Mouse (Mus musculus) hindbrain, embryonic 14.5 days (tissue): Measurements from ENCODE around the gene Ushbp1. TPM values are rescaled to one million over a fixed set of nuclear protein-coding genes. Genes with fewer than 3 reads are reported as not detected.

Experiments used
- polyA plus RNA-seq: library from polyadenylated mRNA; unstranded; fragments of >200 nt; fragmentation: Nextera tagmentation; extraction: Ambion mirVana; gene quantifications from 2 replicates; pipeline ENCODE4 v1.2.1, GENCODE M21; 2014

Ushbp1 gene
- polyA plus RNA-seq, 1 experiment from 2014 or later = 6.0 TPM

Other genes starting within 250 kb of the Ushbp1 start
- 15.7 and 16.9 TPM in 2 replicates for gene Myo9b, start 123.1 kb downstream of the Ushbp1 start, polyA plus RNA-seq
- 55.6 and 58.8 TPM in 2 replicates for gene Haus8, start 122.9 kb downstream of the Ushbp1 start, polyA plus RNA-seq
- gene Use1, start 29.0 kb downstream of the Ushbp1 start, polyA plus RNA-seq = 112 and 126 TPM in 2 replicates
- gene Ocel1, start 24.5 kb downstream of the Ushbp1 start, polyA plus RNA-seq = 4.8 and 5.0 TPM in 2 replicates
- gene Nr2f6, start 13.8 kb downstream of the Ushbp1 start, polyA plus RNA-seq = 35.9 and 37.5 TPM in 2 replicates
- gene Babam1, start 1.1 kb upstream of the Ushbp1 start, polyA plus RNA-seq = 88.2 and 89.7 TPM in 2 replicates
- 3.8 and 4.7 TPM in 2 replicates for gene Ankle1, start 10.2 kb upstream of the Ushbp1 start, polyA plus RNA-seq
- gene Abhd8, start 67.9 kb upstream of the Ushbp1 start, polyA plus RNA-seq = 125 and 126 TPM in 2 replicates
- 158 and 195 TPM in 2 replicates for gene Mrpl34, start 69.2 kb upstream of the Ushbp1 start, polyA plus RNA-seq
- 218 and 236 TPM in 2 replicates for gene Dda1, start 73.4 kb upstream of the Ushbp1 start, polyA plus RNA-seq
- gene Ano8, start 90.2 kb upstream of the Ushbp1 start, polyA plus RNA-seq = 8.5 and 10.6 TPM in 2 replicates
- 4.7 and 7.3 TPM in 2 replicates for gene Gtpbp3, start 92.3 kb upstream of the Ushbp1 start, polyA plus RNA-seq
- 9.2 and 10.5 TPM in 2 replicates for gene Plvap, start 116.0 kb upstream of the Ushbp1 start, polyA plus RNA-seq
- 0.22 and 0.92 TPM in 2 replicates for gene Ccdc194, start 129.9 kb upstream of the Ushbp1 start, polyA plus RNA-seq
- gene Bst2, start 141.7 kb upstream of the Ushbp1 start, polyA plus RNA-seq = 4.0 and 5.4 TPM in 2 replicates
- 50.8 and 66.6 TPM in 2 replicates for gene Mvb12a, start 147.1 kb upstream of the Ushbp1 start, polyA plus RNA-seq
- gene Tmem221, start 163.1 kb upstream of the Ushbp1 start, polyA plus RNA-seq = 0.32 TPM in 1 of 2 replicates, not detected in the other
- 0.13 TPM in 1 of 2 replicates, not detected in the other for gene Nxnl1, start 170.8 kb upstream of the Ushbp1 start, polyA plus RNA-seq
- gene Slc27a1, start 173.1 kb upstream of the Ushbp1 start, polyA plus RNA-seq = 41.6 and 57.3 TPM in 2 replicates
- 243 and 246 TPM in 2 replicates for gene Pgls, start 196.4 kb upstream of the Ushbp1 start, polyA plus RNA-seq
- gene Fam129c, start 201.8 kb upstream of the Ushbp1 start, polyA plus RNA-seq = 5.2 and 5.7 TPM in 2 replicates
- gene Colgalt1, start 215.2 kb upstream of the Ushbp1 start, polyA plus RNA-seq = 62.4 and 66.0 TPM in 2 replicates